Comparison of ENCODE assay signal across 15 mouse cellular contexts in the genomic region with DNA sequence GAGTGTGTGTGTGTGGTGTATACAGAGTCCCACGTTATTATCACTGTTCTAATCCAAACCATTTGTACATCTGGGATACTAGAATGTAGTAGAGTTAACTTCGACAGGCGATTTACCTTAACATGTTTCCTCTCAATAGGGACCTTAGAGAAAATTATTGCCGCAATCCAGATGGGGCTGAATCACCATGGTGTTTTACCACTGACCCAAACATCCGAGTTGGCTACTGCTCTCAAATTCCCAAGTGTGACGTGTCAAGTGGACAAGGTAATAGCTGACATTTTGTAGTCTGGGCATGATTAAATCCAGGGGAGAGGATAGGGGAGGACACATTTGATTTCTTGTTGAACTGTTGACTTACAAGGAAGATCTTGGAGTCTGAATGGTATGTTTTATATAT.
"Had no signal": no experiment of that assay in that cellular context is flagged by ENCODE, and none has a peak within 500 bp of the region (broad histone marks: within the 10 kb centered on the region; RNA-seq: fewer than 3 reads in every experiment).

No protein-coding gene starts in this region.

- H3K27me3 ChIP-seq: limb, embryonic 15.5 days; liver, embryonic 12.5 days; lung, embryonic 15.5 days; neural tube, embryonic 12.5 days; stomach, embryonic 15.5 days had no signal

- H3K4me3 ChIP-seq: limb, embryonic 15.5 days; liver, embryonic 12.5 days; lung, embryonic 15.5 days; midbrain, embryonic 10.5 days; neural tube, embryonic 12.5 days; stomach, embryonic 15.5 days had no signal

- H3K4me2 ChIP-seq: limb, embryonic 15.5 days; liver, embryonic 12.5 days; lung, embryonic 15.5 days; neural tube, embryonic 12.5 days; stomach, embryonic 15.5 days had no signal

- ATAC-seq: liver, embryonic 12.5 days had no signal

- H3K36me3 ChIP-seq: limb, embryonic 15.5 days; liver, embryonic 12.5 days; lung, embryonic 15.5 days; midbrain, embryonic 10.5 days; neural tube, embryonic 12.5 days; stomach, embryonic 15.5 days had no signal

- H3K9me3 ChIP-seq: limb, embryonic 15.5 days; liver, embryonic 12.5 days; lung, embryonic 15.5 days; midbrain, embryonic 10.5 days; neural tube, embryonic 12.5 days; stomach, embryonic 15.5 days had no signal

- H3K27ac ChIP-seq: kidney, postnatal 0 days; limb, embryonic 15.5 days; liver, embryonic 12.5 days; lung, embryonic 15.5 days; midbrain, embryonic 10.5 days; neural tube, embryonic 12.5 days; stomach, embryonic 15.5 days had no signal

- H3K4me1 ChIP-seq: limb, embryonic 15.5 days; liver, embryonic 12.5 days; lung, embryonic 15.5 days; midbrain, embryonic 10.5 days; neural tube, embryonic 12.5 days; stomach, embryonic 15.5 days had no signal

- H3K9ac ChIP-seq: limb, embryonic 15.5 days; liver, embryonic 12.5 days; lung, embryonic 15.5 days; neural tube, embryonic 12.5 days; stomach, embryonic 15.5 days had no signal

- DNase-seq: kidney, postnatal 36 days; layer of hippocampus, adult 9-11 months; layer of hippocampus, postnatal 36 days; lung, postnatal 36 days; midbrain, embryonic 14.5 days; right cerebral cortex, postnatal 14 days; thymus, adult 2 months; thymus, postnatal 25 days had no signal
